Mouse (Mus musculus): Measurements from ENCODE around the gene Phlpp2. TPM values are rescaled to one million over a fixed set of nuclear protein-coding genes. Genes with fewer than 3 reads are reported as not detected.
"Not testable (repeated sequence)": the region's sequence is repeated elsewhere in the genome, so short reads cannot be mapped to it uniquely, and the experiment has no call there.

Gene Phlpp2
- total RNA-seq (2021): 9.6 and 10.1 TPM in 2 replicates
- long read RNA-seq, experiment 1, partial matches to known transcripts: 0 of 4 reads
- long read RNA-seq, experiment 1, other reads (novel, unspliced or antisense): 4 of 4 reads
- long read RNA-seq, experiment 2, partial matches to known transcripts: 0 of 2 reads
- long read RNA-seq, experiment 2, other reads (novel, unspliced or antisense): 2 of 2 reads

- DNase-seq: peak; percentile 99
Measured at GRCm38 (mm10) chr8:109868003-109868679, at the start of gene Phlpp2. Gene Phlpp2, plus strand, starts transcription at chr8:109868542.

- DNase-seq: no peak
Measured at GRCm38 (mm10) chr8:109823561-109823960, 44.8 kb upstream of the Phlpp2 start.

GRCm38 (mm10) chr8:109839822-109840221 lies 28.5 kb upstream of the Phlpp2 start:
- DNase-seq: no peak

GRCm38 (mm10) chr8:109842468-109842867 lies 25.9 kb upstream of the Phlpp2 start:
- DNase-seq: no peak

GRCm38 (mm10) chr8:109847866-109848265 lies 20.5 kb upstream of the Phlpp2 start:
- no peak for DNase-seq

GRCm38 (mm10) chr8:109848981-109849380 lies 19.4 kb upstream of the Phlpp2 start:
- DNase-seq: no peak

GRCm38 (mm10) chr8:109853423-109853822 lies 14.9 kb upstream of the Phlpp2 start:
- peak; percentile 71 for DNase-seq

GRCm38 (mm10) chr8:109854522-109854921 lies 13.8 kb upstream of the Phlpp2 start:
- no peak for DNase-seq

- DNase-seq: no peak
Measured at GRCm38 (mm10) chr8:109855451-109855850, 12.9 kb upstream of the Phlpp2 start.

GRCm38 (mm10) chr8:109863398-109863797 lies 4.9 kb upstream of the Phlpp2 start:
- peak; percentile 53 for DNase-seq

- DNase-seq: no peak
Measured at GRCm38 (mm10) chr8:109864798-109865197, 3.5 kb upstream of the Phlpp2 start.

- DNase-seq: no peak
Measured at GRCm38 (mm10) chr8:109865536-109865935, 2.8 kb upstream of the Phlpp2 start.

- no peak for DNase-seq
Measured at GRCm38 (mm10) chr8:109866690-109867089, 1.7 kb upstream of the Phlpp2 start.

- DNase-seq: peak; percentile 66
Measured at GRCm38 (mm10) chr8:109868680-109869361, 479 bp downstream of the Phlpp2 start.

- DNase-seq: no peak
Measured at GRCm38 (mm10) chr8:109871056-109871455, 2.7 kb downstream of the Phlpp2 start.

GRCm38 (mm10) chr8:109873800-109874199 lies 5.5 kb downstream of the Phlpp2 start:
- DNase-seq: not testable (repeated sequence)

- no peak for DNase-seq
Measured at GRCm38 (mm10) chr8:109880012-109880662, 11.8 kb downstream of the Phlpp2 start.

GRCm38 (mm10) chr8:109885294-109885693 lies 17.0 kb downstream of the Phlpp2 start:
- no peak for DNase-seq

- no peak for DNase-seq
Measured at GRCm38 (mm10) chr8:109889211-109889610, 20.9 kb downstream of the Phlpp2 start.

- DNase-seq: no peak
Measured at GRCm38 (mm10) chr8:109890794-109891585, 22.6 kb downstream of the Phlpp2 start.

- no peak for DNase-seq
Measured at GRCm38 (mm10) chr8:109894636-109895035, 26.3 kb downstream of the Phlpp2 start.

GRCm38 (mm10) chr8:109895355-109895754 lies 27.0 kb downstream of the Phlpp2 start:
- DNase-seq: no peak
